Mouse (Mus musculus) telencephalon, adult 2 months (tissue): Measurements from ENCODE around the gene Hrh3.
A peak's percentile ranks its signal among the peaks of the same experiment; 100 is the strongest.

Source experiments
- DNase-seq: peaks from one replicate; pipeline ENCODE4 v3.0.0-alpha.2; 2011; ENCODE audit warnings: low read depth, low spot score

Gene Hrh3

DNA sequence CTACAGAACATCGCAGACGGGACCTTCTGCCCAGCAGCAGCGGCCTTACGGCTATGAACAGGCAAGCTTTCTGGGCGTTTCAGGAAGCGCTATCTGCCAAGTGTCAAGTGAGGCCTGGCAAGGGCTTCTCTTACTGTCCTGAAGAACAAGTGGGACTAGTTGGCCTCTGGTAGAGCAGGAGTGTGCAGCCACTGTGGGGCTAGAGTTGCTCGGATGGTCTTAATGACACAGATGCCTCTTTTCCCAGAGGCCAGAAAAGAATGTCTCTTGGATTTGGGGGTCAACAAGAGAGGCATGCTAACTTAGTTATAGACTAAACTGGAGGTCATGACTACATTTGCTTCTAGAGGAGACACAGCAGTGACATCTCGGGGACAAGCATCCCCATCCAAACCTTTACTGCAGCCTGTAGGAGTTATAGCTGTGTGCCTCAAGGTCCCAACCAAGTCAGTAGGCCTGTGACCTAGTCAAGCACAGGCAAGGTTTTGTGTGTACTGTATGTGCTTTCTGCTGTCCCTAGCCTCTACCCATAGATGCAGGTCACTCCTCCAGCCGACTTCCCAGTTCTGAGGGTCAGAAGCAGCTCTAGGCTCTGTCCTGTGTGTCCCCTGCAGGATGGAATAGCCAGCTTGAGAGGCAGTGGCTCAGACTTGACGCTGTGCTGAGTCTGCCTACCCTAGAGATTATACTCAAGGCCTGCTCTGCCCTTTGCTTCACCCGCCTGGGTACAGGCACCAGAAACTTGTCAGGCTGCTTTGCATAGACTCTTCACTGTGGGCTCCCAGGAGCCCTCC, 40.8 kb downstream of the Hrh3 start:
- no peak for DNase-seq

GRCm38 (mm10) chr2:180053001-180053400, 51.3 kb downstream of the Hrh3 start:
- no peak for DNase-seq

GRCm38 (mm10) chr2:180051986-180052733, 52.1 kb downstream of the Hrh3 start:
- DNase-seq, result no peak

GRCm38 (mm10) chr2:180050986-180051385, 53.3 kb downstream of the Hrh3 start:
- DNase-seq, result peak; percentile 52
